Mouse (Mus musculus) CH12.LX (cell line): ENCODE measurements around the gene Zfp1. TPM values are rescaled to one million over a fixed set of nuclear protein-coding genes. Genes with fewer than 3 reads are reported as not detected.

ENCODE experiments used
- DNase-seq: peaks from one replicate; pipeline ENCODE4 v3.0.0-alpha.2; 2013; ENCODE audit errors: extremely low read depth
- H3K27ac ChIP-seq: 2 replicates; pipeline ENCODE4 v1.5.1; 2012; ENCODE audit warnings: low read depth, mild to moderate bottlenecking, control low read depth, moderate library complexity; ENCODE audit not compliant: insufficient read depth
- H3K27me3 ChIP-seq: replicated peaks from 2 replicates; pipeline ENCODE3; 2012; ENCODE audit warnings: inconsistent platforms
- H3K36me3 ChIP-seq, 2 experiments: replicated peaks in 1 of 2; 2 replicates each; pipeline versions ENCODE3 to v1.6.1; 2012; ENCODE audit warnings: inconsistent platforms in 1 of 2, low read length in 1 of 2, mild to moderate bottlenecking in 1 of 2, mixed read lengths in 1 of 2, moderate library complexity in 1 of 2; ENCODE audit not compliant: control insufficient read depth in 1 of 2, insufficient read depth in 1 of 2
- H3K4me1 ChIP-seq, 2 experiments: 2 replicates each; pipeline ENCODE4 v1.6.1; 2012; ENCODE audit warnings: inconsistent platforms in 1 of 2, moderate library complexity in 1 of 2; ENCODE audit not compliant: insufficient read depth in 2 of 2, control insufficient read depth in 1 of 2
- H3K4me2 ChIP-seq: 2 replicates; pipeline ENCODE4 v1.6.1; 2012; ENCODE audit warnings: low read depth, mild to moderate bottlenecking, control low read depth; ENCODE audit not compliant: poor library complexity, insufficient read depth, severe bottlenecking
- H3K4me3 ChIP-seq, 3 experiments: fragments of 150-350 bp in 1 of 3; sonication (generic) in 1 of 3; replicated peaks in 1 of 3; 2 replicates each; pipeline versions ENCODE3 to v1.5.1; 2011 to 2012; ENCODE audit warnings: low read depth in 2 of 3, low read length in 2 of 3, mild to moderate bottlenecking in 2 of 3, moderate library complexity in 2 of 3, control low read depth in 1 of 3, improper control_type of control experiment in 1 of 3, inconsistent platforms in 1 of 3, mixed read lengths in 1 of 3; ENCODE audit not compliant: poor library complexity in 1 of 3
- H3K79me2 ChIP-seq: replicated peaks from 2 replicates; pipeline ENCODE4 v1.6.1; 2012; ENCODE audit warnings: mild to moderate bottlenecking, moderate library complexity; ENCODE audit not compliant: control insufficient read depth, poor library complexity, insufficient read depth, severe bottlenecking; ENCODE audit errors: extremely low read depth
- H3K9ac ChIP-seq: 2 replicates; pipeline ENCODE4 v1.6.1; 2012; ENCODE audit warnings: low read depth, mild to moderate bottlenecking, control low read depth, moderate library complexity; ENCODE audit not compliant: insufficient read depth
- H3K9me3 ChIP-seq: replicated peaks from 2 replicates; pipeline ENCODE3; 2012; ENCODE audit warnings: low read length, inconsistent platforms, mixed read lengths
- CHD1 ChIP-seq: IDR thresholded peaks from 2 replicates; pipeline ENCODE4 v1.6.1; 2012; ENCODE audit warnings: low read depth, low read length, improper control_type of control experiment, inconsistent platforms
- CHD2 ChIP-seq: IDR thresholded peaks from 2 replicates; pipeline ENCODE4 v1.6.1; 2011; ENCODE audit warnings: low read length, improper control_type of control experiment
- E2F4 ChIP-seq: IDR thresholded peaks from 2 replicates; pipeline ENCODE4 v1.6.1; 2011; ENCODE audit warnings: low read depth, low read length, improper control_type of control experiment; ENCODE audit not compliant: insufficient replicate concordance
- ELF1 ChIP-seq: IDR thresholded peaks from 2 replicates; pipeline ENCODE4 v1.6.1; 2014; ENCODE audit warnings: low read depth, mild to moderate bottlenecking, inconsistent platforms, low read length, improper control_type of control experiment
- EP300 ChIP-seq: IDR thresholded peaks from 2 replicates; pipeline ENCODE4 v1.6.1; 2011; ENCODE audit warnings: low read length, improper control_type of control experiment
- ETS1 ChIP-seq: conservative IDR thresholded peaks from 2 replicates; pipeline ENCODE4 v1.6.1; 2012; ENCODE audit warnings: low read depth, mild to moderate bottlenecking, inconsistent platforms, low read length, improper control_type of control experiment, moderate library complexity
- IRF4 ChIP-seq: IDR thresholded peaks from 2 replicates; pipeline ENCODE4 v1.6.1; 2014; ENCODE audit warnings: low read depth, mild to moderate bottlenecking, inconsistent platforms, low read length, improper control_type of control experiment
- JUN ChIP-seq: IDR thresholded peaks from 2 replicates; pipeline ENCODE4 v1.6.1; 2011; ENCODE audit warnings: low read depth, mild to moderate bottlenecking, low read length, improper control_type of control experiment, moderate library complexity; ENCODE audit not compliant: insufficient read depth
- KAT2A ChIP-seq: IDR thresholded peaks from 2 replicates; pipeline ENCODE4 v1.6.1; 2012; ENCODE audit warnings: low read length, improper control_type of control experiment, inconsistent platforms; ENCODE audit not compliant: insufficient replicate concordance
- MAFK ChIP-seq: IDR thresholded peaks from 2 replicates; pipeline ENCODE4 v1.6.1; 2011; ENCODE audit warnings: low read length, improper control_type of control experiment; ENCODE audit not compliant: insufficient replicate concordance
- MAX ChIP-seq: IDR thresholded peaks from 2 replicates; pipeline ENCODE4 v1.6.1; 2011; ENCODE audit warnings: low read length, improper control_type of control experiment
- MEF2A ChIP-seq: IDR thresholded peaks from 2 replicates; pipeline ENCODE4 v1.6.1; 2014; ENCODE audit warnings: low read depth, mild to moderate bottlenecking, inconsistent platforms, low read length, improper control_type of control experiment, borderline replicate concordance
- NRF1 ChIP-seq: IDR thresholded peaks from 2 replicates; pipeline ENCODE4 v1.6.1; 2014; ENCODE audit warnings: low read depth, mild to moderate bottlenecking, inconsistent platforms, low read length, improper control_type of control experiment, moderate library complexity
- PAX5 ChIP-seq: IDR thresholded peaks from 2 replicates; pipeline ENCODE4 v1.6.1; 2012; ENCODE audit warnings: low read length, inconsistent platforms, mixed read lengths
- POLR2AphosphoS2 ChIP-seq: IDR thresholded peaks from 2 replicates; pipeline ENCODE4 v1.6.1; 2011; ENCODE audit warnings: low read depth, low read length, improper control_type of control experiment
- RAD21 ChIP-seq: IDR thresholded peaks from 2 replicates; pipeline ENCODE4 v1.6.1; 2011; ENCODE audit warnings: low read depth, mild to moderate bottlenecking, low read length, improper control_type of control experiment, moderate library complexity
- SIN3A ChIP-seq: IDR thresholded peaks from 2 replicates; pipeline ENCODE4 v1.6.1; 2012; ENCODE audit warnings: low read length, improper control_type of control experiment, inconsistent platforms
- TBP ChIP-seq: conservative IDR thresholded peaks from 2 replicates; pipeline ENCODE4 v1.6.1; 2011; ENCODE audit warnings: low read depth, low read length, improper control_type of control experiment
- TCF12 ChIP-seq: IDR thresholded peaks from 2 replicates; pipeline ENCODE4 v1.6.1; 2014; ENCODE audit warnings: low read depth, mild to moderate bottlenecking, inconsistent platforms, low read length, improper control_type of control experiment
- USF1 ChIP-seq: IDR thresholded peaks from 2 replicates; pipeline ENCODE4 v1.6.1; 2014; ENCODE audit warnings: low read depth, mild to moderate bottlenecking, inconsistent platforms, low read length, improper control_type of control experiment
- USF2 ChIP-seq: conservative IDR thresholded peaks from 2 replicates; pipeline ENCODE4 v1.6.1; 2011; ENCODE audit warnings: low read depth, low read length, improper control_type of control experiment
- ZKSCAN1 ChIP-seq: IDR thresholded peaks from 2 replicates; pipeline ENCODE4 v1.6.1; 2012; ENCODE audit warnings: low read depth, inconsistent platforms, low read length, improper control_type of control experiment, borderline replicate concordance
- ZMIZ1 ChIP-seq: IDR thresholded peaks from 2 replicates; pipeline ENCODE4 v1.6.1; 2012; ENCODE audit warnings: low read depth, mild to moderate bottlenecking, inconsistent platforms, low read length, improper control_type of control experiment
- ZNF384 ChIP-seq: IDR thresholded peaks from 2 replicates; pipeline ENCODE4 v1.6.1; 2012; ENCODE audit warnings: low read depth, low read length, improper control_type of control experiment, inconsistent platforms
- dilution Hi-C: fragments of 300-500 bp; cut with MboI; formaldehyde crosslinking; loops from 2 replicates; pipeline ENCODE4 v1.14.3; 2020; ENCODE audit warnings: low sequenced_read_pairs; ENCODE audit not compliant: extremely low pct_unique_long_range_greater_than_20kb, extremely low pct_ligation_motif_present
- in situ Hi-C: fragments of 300-500 bp; cut with MboI; formaldehyde crosslinking; loops from 3 replicates; pipeline ENCODE4 v1.14.3; 2019; ENCODE audit warnings: low sequenced_read_pairs, low pct_ligation_motif_present, low pct_unique_long_range_greater_than_20kb, mixed read lengths
- polyA plus RNA-seq: library from polyadenylated mRNA; unstranded; fragments of >175 nt; gene quantifications from 2 replicates; pipeline ENCODE4 v1.2.1, GENCODE M21; 2012; ENCODE audit warnings: low read depth; ENCODE audit not compliant: insufficient read length
- total RNA-seq, 2 experiments: library from RNA; depleted of rRNA; stranded (reverse); fragments of 300-350 nt in 1 of 2; fragments of >200 nt in 1 of 2; gene quantifications; 2 replicates each; pipeline ENCODE4 v1.2.3; 2012 to 2014

Gene Zfp1
- total and polyA plus RNA-seq, 3 experiments, result 9.2 to 16.7 (median 14.5) TPM

DNA sequence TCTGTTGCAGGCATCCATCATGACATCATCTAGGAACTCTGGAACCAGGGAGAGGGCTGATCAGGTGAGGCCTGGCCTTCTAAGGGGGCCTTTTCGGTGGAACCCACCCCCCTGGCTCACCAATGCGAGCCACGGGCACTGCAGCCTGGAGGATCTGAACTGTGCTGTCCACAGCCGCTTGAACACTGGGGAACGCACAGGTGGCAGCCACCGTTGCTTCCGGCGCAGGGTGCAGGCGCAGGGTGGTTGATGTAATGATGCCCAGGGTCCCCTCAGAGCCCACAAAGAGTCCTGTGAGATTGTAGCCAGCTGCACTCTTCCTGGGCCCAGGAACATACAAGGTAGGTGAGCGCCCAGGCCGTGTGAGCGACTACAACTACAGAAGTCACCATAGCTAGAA lies 14.8 kb upstream of the Zfp1 start:
- no peak for TF ChIP-seq SIN3A
- no peak for TF ChIP-seq USF2
- no peak for TF ChIP-seq IRF4
- TF ChIP-seq POLR2AphosphoS2, result no peak
- TF ChIP-seq ETS1, result no peak
- no peak for TF ChIP-seq USF1
- TF ChIP-seq JUN, result no peak
- TF ChIP-seq TBP, result no peak
- TF ChIP-seq MAFK, result no peak
- TF ChIP-seq KAT2A, result no peak
- no peak for TF ChIP-seq MEF2A
- no peak for TF ChIP-seq ZMIZ1
- no peak for TF ChIP-seq NRF1
- no peak for TF ChIP-seq ZKSCAN1
- TF ChIP-seq PAX5, result no peak
- dilution Hi-C loops, result no loop called here
- no peak overlapping the region for H3K4me2 ChIP-seq

DNA sequence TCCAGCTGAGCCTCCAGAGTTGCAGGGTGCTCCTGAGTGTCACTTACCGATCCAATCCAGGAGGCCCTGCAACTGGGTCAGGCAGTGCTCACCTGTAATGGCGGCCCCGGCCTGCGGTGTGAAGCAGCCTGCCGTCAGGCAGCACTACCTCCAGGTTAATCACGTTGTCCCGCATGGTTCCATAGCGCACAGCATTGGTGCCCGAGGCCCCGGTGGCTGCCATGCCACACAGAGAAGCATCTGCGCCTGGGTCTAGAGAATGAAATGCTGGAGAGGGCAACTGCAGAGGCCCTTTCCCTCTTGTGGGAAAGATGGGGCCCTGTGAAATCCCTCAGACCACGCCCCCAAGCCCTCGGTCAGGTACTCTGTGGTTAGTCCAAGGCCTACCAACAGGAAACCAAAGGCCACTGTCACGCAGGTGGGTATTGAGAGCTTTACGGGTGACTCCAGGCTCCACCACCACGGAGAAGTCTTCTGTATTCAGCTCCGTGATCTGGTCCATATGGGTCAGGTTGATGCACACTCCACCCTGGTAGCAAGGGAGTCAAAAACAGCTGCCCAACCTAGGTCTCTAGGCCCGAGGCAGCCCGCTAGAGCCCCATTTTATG lies 14.2 kb upstream of the Zfp1 start:
- Histone ChIP-seq H3K27ac (no peak overlapping the region), H3K4me3 (no peak overlapping the region), H3K79me2 (no peaks in the 10 kb centered on the region), H3K36me3 (peaks cover 0 to 3% of the 10 kb centered on the region in 2 experiments), H3K4me1 (peaks cover 0 to 22% of the 10 kb centered on the region in 2 experiments; a peak in 2 of 4 replicates), H3K9me3 (peaks cover 7% of the 10 kb centered on the region), H3K27me3 (no peaks in the 10 kb centered on the region), H3K4me2 (no peak overlapping the region), H3K9ac (no peak overlapping the region)
- dilution Hi-C loops (no loop called here), in situ Hi-C loops (loop anchor here (5.0 to 10.0 kb wide), 2 partner anchors 97 to 284 kb away; no protein-coding TSS in a partner anchor)
- DNase-seq, result no peak
- TF ChIP-seq EP300 (no peak), USF1 (no peak), TCF12 (no peak), CHD2 (no peak), ELF1 (no peak), ZNF384 (no peak), NRF1 (no peak), E2F4 (no peak), CHD1 (no peak), MEF2A (no peak), KAT2A (no peak), ZKSCAN1 (no peak), PAX5 (no peak), RAD21 (no peak), MAX (no peak)
- TF ChIP-seq, all 38 proteins: peak for 0

More for the DNA sequence above, 14.8 kb upstream of the Zfp1 start:
- Histone ChIP-seq H3K36me3 (peaks cover 0 to 3% of the 10 kb centered on the region in 2 experiments), H3K79me2 (no peaks in the 10 kb centered on the region), H3K4me1 (peaks cover 0 to 26% of the 10 kb centered on the region in 2 experiments; a peak in 2 of 4 replicates), H3K9me3 (peaks cover 4% of the 10 kb centered on the region), H3K9ac (no peak overlapping the region), H3K27ac (no peak overlapping the region), H3K4me3 (no peak overlapping the region), H3K27me3 (no peaks in the 10 kb centered on the region)
- no peak for DNase-seq
- in situ Hi-C loops, result loop anchor here (5.0 to 10.0 kb wide), 2 partner anchors 96 to 284 kb away; no protein-coding TSS in a partner anchor
